Mouse (Mus musculus) retina, embryonic 14.5 days (tissue): ENCODE results near the gene Wnt9b.

Experiments used
- DNase-seq: peaks from one replicate; pipeline ENCODE4 v3.0.0-alpha.2; 2015; ENCODE audit warnings: low spot score

Gene Wnt9b

DNA sequence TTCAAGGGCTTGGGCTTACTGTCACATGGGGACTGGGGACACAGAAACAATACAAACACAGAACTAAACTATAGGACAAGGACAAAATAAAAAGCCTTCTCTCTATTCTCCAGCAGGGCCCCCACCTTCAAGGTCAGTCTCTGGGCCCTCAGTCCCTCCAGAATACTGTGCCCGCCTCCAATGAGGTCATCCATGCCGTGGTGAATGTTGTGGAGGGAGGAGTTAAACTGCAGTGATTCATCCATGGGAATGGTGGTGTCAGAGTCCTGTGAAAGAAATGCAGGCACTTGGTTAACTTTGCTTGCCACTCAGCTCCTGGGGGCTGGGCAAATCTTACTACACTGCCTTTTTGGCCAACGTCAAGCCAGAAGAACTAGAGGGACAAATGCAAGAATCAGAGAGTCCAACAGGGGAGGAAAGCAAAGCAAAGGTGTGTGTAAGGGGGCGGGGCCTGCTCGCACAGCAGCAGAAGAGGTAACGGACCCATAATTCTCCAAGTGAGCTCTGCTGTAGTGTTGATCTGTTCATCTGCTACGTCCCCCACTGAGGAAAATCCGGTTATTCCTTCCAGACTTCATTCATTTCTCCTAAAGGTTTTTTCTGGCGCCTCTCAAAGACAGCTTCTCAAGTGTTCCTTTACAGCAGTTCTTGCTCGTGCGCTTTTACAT is 65.8 kb downstream of the Wnt9b start:
- no peak for DNase-seq
